Comparison of ENCODE assay signal across 8 mouse cellular contexts in genomic region chr11:90367894-90368860, GRCm38 (mm10). TPM values are rescaled to one million over a fixed set of nuclear protein-coding genes. Genes with fewer than 3 reads are reported as not detected.
DNase-seq lines count a peak whose midpoint lies in the region; ATAC-seq and TF ChIP-seq lines count a peak whose summit lies in the region.

No protein-coding gene starts in this region.

- no peak overlapping the region for H3K9ac ChIP-seq in embryonic facial prominence, embryonic 13.5 days

- intact Hi-C loops in heart, postnatal 14 days (cut with DNase I), result no loop called here

- H3K27ac ChIP-seq in layer of hippocampus, adult 2 months, result peak overlapping the region; percentile 88
- peak overlapping the region; percentile 94; the same call in 1 of the 2 replicates for H3K27ac ChIP-seq in embryonic facial prominence, embryonic 13.5 days

- no peak overlapping the region for H3K4me2 ChIP-seq in embryonic facial prominence, embryonic 13.5 days

- 72% methylated on average over 14 of the region's 14 CpGs for WGBS in embryonic facial prominence, embryonic 13.5 days

- TF ChIP-seq CTCF in layer of hippocampus, adult 2 months (conservative IDR thresholded peaks at IDR 0.05), result no peak

- no peaks in the 10 kb centered on the region for H3K9me3 ChIP-seq in embryonic facial prominence, embryonic 13.5 days

- no peaks in the 10 kb centered on the region for H3K27me3 ChIP-seq in embryonic facial prominence, embryonic 13.5 days

- no peaks in the 10 kb centered on the region for H3K36me3 ChIP-seq in embryonic facial prominence, embryonic 13.5 days

- peak; percentile 92 for DNase-seq in heart, adult 11 months
- DNase-seq in heart, postnatal 14 days, result no peak
- no peak for DNase-seq in layer of hippocampus, adult 2 months (ENCODE audit: low spot score in 2 of 2)
- DNase-seq in layer of hippocampus, adult 9-11 months, result no peak
- DNase-seq in kidney, postnatal 25 days, result peak; percentile 41 to 69
- DNase-seq in spleen, postnatal 4 days (ENCODE audit: low spot score in 2 of 2), result no peak
- no peak for DNase-seq in cerebellum, postnatal 14 days

- H3K4me1 ChIP-seq in embryonic facial prominence, embryonic 13.5 days, result peaks cover 73% of the 10 kb centered on the region

- H3K4me3 ChIP-seq in layer of hippocampus, adult 2 months, result no peak overlapping the region
- H3K4me3 ChIP-seq in embryonic facial prominence, embryonic 13.5 days, result no peak overlapping the region

- ATAC-seq in embryonic facial prominence, embryonic 13.5 days (ENCODE audit: insufficient number of reproducible peaks, insufficient read depth, low FRiP score, low TSS enrichment, low read depth), result no peak

RNA-seq across cellular contexts. Expression of gene Hlf, which starts 22.5 kb away (rescaled TPM):
- 10 to 100 TPM; 21.8 to 22.4 TPM for total RNA-seq in heart, postnatal 14 days (2021)
- total RNA-seq in layer of hippocampus, adult 2 months (2021), result 10 to 100 TPM; 87.7 to 88.2 TPM
- 8.8 and 9.5 TPM in 2 replicates for polyA plus RNA-seq in embryonic facial prominence, embryonic 13.5 days (2015; fragmentation: Nextera tagmentation; extraction: Ambion mirVana)

Comparison
In these comparisons a context has a peak if more than half of its experiments do, and no peak if none do; other contexts are left out.
1. DNase-seq: peak in heart, adult 11 months (single experiment) and kidney, postnatal 25 days (2 of 2); none in heart, postnatal 14 days (0 of 2), layer of hippocampus, adult 2 months (0 of 2), layer of hippocampus, adult 9-11 months (single experiment), spleen, postnatal 4 days (0 of 2) and cerebellum, postnatal 14 days (0 of 2).